Mouse (Mus musculus) hindbrain, embryonic 13.5 days (tissue): ENCODE measurements around the gene Ift172. TPM values are rescaled to one million over a fixed set of nuclear protein-coding genes. Genes with fewer than 3 reads are reported as not detected.

Source experiments
- ATAC-seq: fragments of 200-750 bp; cut with Nextera tagmentation; 2 replicates; pipeline ENCODE4 v1.8.0; 2017; ENCODE audit warnings: moderate TSS enrichment; ENCODE audit not compliant: low FRiP score
- H3K27ac ChIP-seq: fragments of 300-500 bp; sonication (generic); 2 replicates; pipeline ENCODE4 v1.5.1; 2015; ENCODE audit warnings: inconsistent platforms, mild to moderate bottlenecking, moderate library complexity
- H3K27me3 ChIP-seq: fragments of 300-500 bp; sonication (generic); 2 replicates; pipeline ENCODE4 v1.6.1; 2015; ENCODE audit warnings: mild to moderate bottlenecking, inconsistent platforms
- H3K36me3 ChIP-seq: fragments of 300-500 bp; sonication (generic); 2 replicates; pipeline ENCODE4 v1.6.1; 2015; ENCODE audit warnings: mild to moderate bottlenecking, inconsistent platforms
- H3K4me1 ChIP-seq: fragments of 300-500 bp; sonication (generic); replicated peaks from 2 replicates; pipeline ENCODE4 v1.6.1; 2015; ENCODE audit warnings: inconsistent platforms
- H3K4me2 ChIP-seq: fragments of 300-500 bp; sonication (generic); 2 replicates; pipeline ENCODE4 v1.6.1; 2015; ENCODE audit warnings: inconsistent platforms, mild to moderate bottlenecking, moderate library complexity
- H3K4me3 ChIP-seq: fragments of 300-500 bp; sonication (generic); 2 replicates; pipeline ENCODE4 v1.5.1; 2015; ENCODE audit warnings: mild to moderate bottlenecking, inconsistent platforms
- H3K9ac ChIP-seq: fragments of 300-500 bp; sonication (generic); 2 replicates; pipeline ENCODE4 v1.6.1; 2015; ENCODE audit warnings: mild to moderate bottlenecking, inconsistent platforms
- H3K9me3 ChIP-seq: fragments of 300-500 bp; sonication (generic); 2 replicates; pipeline ENCODE4 v1.6.1; 2016; ENCODE audit warnings: inconsistent platforms
- WGBS: fragments of 180-500 bp; shearing (Covaris S2); methylation state at CpG from one replicate; pipeline ENCODE4 v1.1.7; 2015; 5-methylcytosine and 5-hydroxymethylcytosine counted together
- polyA plus RNA-seq: library from polyadenylated mRNA; unstranded; fragments of >200 nt; fragmentation: Nextera tagmentation; extraction: Ambion mirVana; gene quantifications from 2 replicates; pipeline ENCODE4 v1.2.1, GENCODE M21; 2015

Ift172 gene
- polyA plus RNA-seq, 1 experiment from 2014 or later, result 34.6 TPM

GRCm38 (mm10) chr5:31254901-31255300 lies 36.0 kb downstream of the Ift172 start:
- 87% methylated on average over 8 of the region's 8 CpGs for WGBS
- no peak overlapping the region for H3K27ac ChIP-seq
- H3K36me3 ChIP-seq, result peaks cover 92% of the 10 kb centered on the region

GRCm38 (mm10) chr5:31254452-31254851 lies 36.5 kb downstream of the Ift172 start:
- 83% methylated on average over 7 of the region's 7 CpGs for WGBS
- Histone ChIP-seq H3K4me2 (no peak overlapping the region), H3K36me3 (peaks cover 92% of the 10 kb centered on the region), H3K9me3 (no peaks in the 10 kb centered on the region), H3K27ac (no peak overlapping the region), H3K4me3 (no peak overlapping the region), H3K27me3 (0 out of 2 replicates have a peak, but pooled peaks cover 9% of the 10 kb centered on the region), H3K9ac (no peak overlapping the region), H3K4me1 (peaks cover 8% of the 10 kb centered on the region)
- no peak for ATAC-seq

More at GRCm38 (mm10) chr5:31254901-31255300, 36.0 kb downstream of the Ift172 start:
- 0 out of 2 replicates have a peak, but pooled peaks cover 9% of the 10 kb centered on the region for H3K27me3 ChIP-seq
- no peak for ATAC-seq
- no peaks in the 10 kb centered on the region for H3K9me3 ChIP-seq
- H3K4me1 ChIP-seq, result peaks cover 8% of the 10 kb centered on the region
- H3K4me2 ChIP-seq, result no peak overlapping the region
- H3K4me3 ChIP-seq, result no peak overlapping the region
- no peak overlapping the region for H3K9ac ChIP-seq

DNA sequence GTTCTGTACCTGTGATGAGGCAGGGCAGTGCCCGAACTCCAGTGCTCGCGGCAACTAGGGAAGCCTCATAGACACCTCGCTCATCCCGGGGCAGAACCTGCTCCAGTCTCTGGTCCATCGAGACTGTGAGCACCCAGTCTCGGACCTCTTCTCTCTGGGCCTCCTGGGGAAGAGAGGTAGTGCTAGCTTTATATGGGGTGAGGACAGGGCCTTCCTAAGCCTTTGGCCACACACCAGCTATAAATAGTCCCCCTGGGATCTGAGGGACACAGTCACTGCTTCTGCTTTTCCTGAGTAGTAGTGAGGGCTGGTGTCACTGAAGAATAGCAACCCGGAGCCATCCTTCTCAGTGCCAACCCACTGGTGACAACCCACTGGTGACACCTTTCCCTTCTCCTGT lies 37.1 kb downstream of the Ift172 start:
- Histone ChIP-seq H3K36me3 (peaks cover 92% of the 10 kb centered on the region), H3K9me3 (no peaks in the 10 kb centered on the region)
- WGBS, result 94% methylated on average over 8 of the region's 8 CpGs

GRCm38 (mm10) chr5:31252795-31253545 lies 37.9 kb downstream of the Ift172 start:
- Histone ChIP-seq H3K4me3 (no peak overlapping the region), H3K4me1 (peaks cover 8% of the 10 kb centered on the region), H3K9me3 (no peaks in the 10 kb centered on the region), H3K36me3 (peaks cover 92% of the 10 kb centered on the region), H3K9ac (no peak overlapping the region), H3K4me2 (no peak overlapping the region), H3K27me3 (0 out of 2 replicates have a peak, but pooled peaks cover 9% of the 10 kb centered on the region), H3K27ac (no peak overlapping the region)
- 83% methylated on average over 16 of the region's 16 CpGs for WGBS
- no peak for ATAC-seq

More for the DNA sequence above, 37.1 kb downstream of the Ift172 start:
- H3K4me2 ChIP-seq, result no peak overlapping the region
- H3K27ac ChIP-seq, result no peak overlapping the region
- H3K4me3 ChIP-seq, result no peak overlapping the region
- H3K27me3 ChIP-seq, result 0 out of 2 replicates have a peak, but pooled peaks cover 9% of the 10 kb centered on the region
- H3K9ac ChIP-seq, result no peak overlapping the region
- ATAC-seq, result no peak
- peaks cover 8% of the 10 kb centered on the region for H3K4me1 ChIP-seq

DNA sequence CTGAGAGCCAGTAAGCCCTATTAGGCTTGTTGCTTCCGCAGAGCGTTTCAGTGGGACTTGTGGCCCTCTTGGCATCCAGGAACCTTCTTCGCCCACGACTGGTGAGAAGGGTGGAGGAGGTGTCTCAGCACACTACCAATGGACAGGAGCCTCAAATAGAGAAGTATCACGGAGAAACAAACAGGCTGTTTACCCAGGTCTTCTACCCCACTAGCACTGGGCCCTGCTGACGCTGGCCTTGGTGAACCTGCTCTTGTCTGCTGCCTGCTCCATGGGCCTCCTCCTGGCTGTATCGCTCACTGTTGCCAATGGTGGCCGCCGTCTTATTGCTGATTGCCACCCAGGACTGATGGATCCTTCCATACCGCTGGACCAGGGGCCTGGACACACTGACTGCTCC lies 38.8 kb downstream of the Ift172 start:
- H3K9me3 ChIP-seq, result no peaks in the 10 kb centered on the region
- H3K36me3 ChIP-seq, result peaks cover 92% of the 10 kb centered on the region
- WGBS, result 58% methylated on average over 10 of the region's 10 CpGs
- H3K27ac ChIP-seq, result no peak overlapping the region
- peaks cover 8% of the 10 kb centered on the region for H3K4me1 ChIP-seq
- ATAC-seq, result no peak
- H3K4me2 ChIP-seq, result peak overlapping the region; percentile 30; the same call in 1 of the 2 replicates
- H3K4me3 ChIP-seq, result no peak overlapping the region
- no peak overlapping the region for H3K9ac ChIP-seq
- 0 out of 2 replicates have a peak, but pooled peaks cover 9% of the 10 kb centered on the region for H3K27me3 ChIP-seq

DNA sequence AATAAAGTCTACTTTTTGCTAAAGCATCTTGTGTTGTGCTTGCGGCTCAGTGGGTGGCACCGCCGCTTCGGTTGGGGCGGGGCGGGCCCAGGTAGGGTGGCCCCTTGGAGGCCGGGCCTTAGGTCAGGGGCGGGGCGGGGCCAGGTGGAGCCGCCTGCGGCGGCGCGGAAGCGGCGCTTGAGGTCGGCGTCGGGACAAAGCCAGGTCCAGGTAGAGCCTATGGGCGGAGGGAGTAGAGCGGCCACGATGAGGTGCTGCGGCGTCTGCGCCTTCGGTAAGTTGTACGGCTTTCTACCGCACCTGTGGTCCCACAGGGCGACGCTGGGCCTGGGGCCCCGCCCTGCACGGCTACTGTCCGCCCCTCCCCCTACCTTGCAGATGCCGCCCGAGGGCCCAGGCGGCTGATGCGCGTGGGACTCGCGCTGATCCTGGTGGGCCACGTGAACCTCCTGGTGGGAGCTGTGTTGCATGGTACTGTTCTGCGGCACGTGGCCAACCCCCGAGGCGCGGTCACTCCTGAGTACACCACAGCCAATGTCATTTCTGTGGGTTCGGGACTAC lies 39.3 kb downstream of the Ift172 start, which contains the start of gene Krtcap3:
Krtcap3 (plus strand) TSS at position 151 of the 561 bp plus-strand sequence.
- Histone ChIP-seq H3K27ac (no peak within 1 kb of the TSS), H3K9me3 (no peaks in the 10 kb centered on the region), H3K4me2 (peak within 1 kb of the TSS; percentile 30), H3K4me3 (0 out of 2 replicates have a peak within 1 kb of the TSS, but pooled peaks have one; percentile 3), H3K36me3 (peaks cover 94% of the 10 kb centered on the region), H3K9ac (peak within 1 kb of the TSS; percentile 46; the same call in 1 of the 2 replicates), H3K4me1 (peaks cover 8% of the 10 kb centered on the region), H3K27me3 (0 out of 2 replicates have a peak, but pooled peaks cover 9% of the 10 kb centered on the region)
- peak; percentile 71 for ATAC-seq
- 21% methylated on average over 45 of the region's 47 CpGs for WGBS

GRCm38 (mm10) chr5:31250716-31251115 lies 40.2 kb downstream of the Ift172 start:
- H3K36me3 ChIP-seq, result peaks cover 97% of the 10 kb centered on the region
- H3K4me1 ChIP-seq, result peaks cover 8% of the 10 kb centered on the region
- no peak overlapping the region for H3K27ac ChIP-seq
- 77% methylated on average over 4 of the region's 4 CpGs for WGBS
- no peak overlapping the region for H3K4me2 ChIP-seq
- 0 out of 2 replicates have a peak, but pooled peaks cover 9% of the 10 kb centered on the region for H3K27me3 ChIP-seq
- H3K4me3 ChIP-seq, result no peak overlapping the region
- ATAC-seq, result peak; percentile 41; the same call in 1 of the 2 replicates
- H3K9ac ChIP-seq, result 0 out of 2 replicates have a peak overlapping the region, but pooled peaks have one; percentile 46
- H3K9me3 ChIP-seq, result no peaks in the 10 kb centered on the region

- H3K9me3 ChIP-seq, result peaks cover 2% of the 10 kb centered on the region; the same call in 1 of the 2 replicates
- peak overlapping the region; percentile 96; the same call in 1 of the 2 replicates for H3K27ac ChIP-seq
- H3K36me3 ChIP-seq, result peaks cover 35% of the 10 kb centered on the region
- peak overlapping the region; percentile 76 for H3K4me3 ChIP-seq
- ATAC-seq, result no peak
- 25% methylated on average over 10 of the region's 10 CpGs for WGBS
- peak overlapping the region; percentile 89 for H3K9ac ChIP-seq
- H3K4me1 ChIP-seq, result peaks cover 12% of the 10 kb centered on the region
- H3K4me2 ChIP-seq, result peak overlapping the region; percentile 89
- H3K27me3 ChIP-seq, result no peaks in the 10 kb centered on the region
These were observed 48.7 kb downstream of the Ift172 start for GRCm38 (mm10) chr5:31242191-31242590.

GRCm38 (mm10) chr5:31241522-31242034 lies 49.3 kb downstream of the Ift172 start:
- Histone ChIP-seq H3K9me3 (peaks cover 7% of the 10 kb centered on the region), H3K36me3 (peaks cover 29% of the 10 kb centered on the region), H3K9ac (peak overlapping the region; percentile 89), H3K4me2 (peak overlapping the region; percentile 89), H3K4me3 (peak overlapping the region; percentile 76), H3K27ac (peak overlapping the region; percentile 96), H3K4me1 (peaks cover 12% of the 10 kb centered on the region), H3K27me3 (no peaks in the 10 kb centered on the region)
- under 1% methylated on average over 13 of the region's 13 CpGs for WGBS
- ATAC-seq, result no peak; the same call in 1 of the 2 replicates

- Histone ChIP-seq H3K27me3 (no peaks in the 10 kb centered on the region), H3K9me3 (peaks cover 14% of the 10 kb centered on the region), H3K4me3 (peak within 1 kb of the TSS; percentile 76), H3K4me2 (peak within 1 kb of the TSS; percentile 89), H3K36me3 (peaks cover 22% of the 10 kb centered on the region), H3K27ac (peak within 1 kb of the TSS; percentile 96), H3K9ac (peak within 1 kb of the TSS; percentile 89), H3K4me1 (peaks cover 12% of the 10 kb centered on the region)
- under 1% methylated on average over 89 of the region's 103 CpGs for WGBS
- ATAC-seq, result peak; percentile 99
These were observed 50.0 kb downstream of the Ift172 start, which contains the start of the genes Nrbp1 and Gm9970 for GRCm38 (mm10) chr5:31240637-31241521. Gene Nrbp1, plus strand, starts transcription at chr5:31240864. Gene Gm9970, minus strand, starts transcription at chr5:31241232.

GRCm38 (mm10) chr5:31226641-31227040 lies 64.3 kb downstream of the Ift172 start:
- Histone ChIP-seq H3K36me3 (no peaks in the 10 kb centered on the region), H3K9me3 (no peaks in the 10 kb centered on the region), H3K4me2 (no peak overlapping the region), H3K9ac (no peak overlapping the region), H3K4me1 (peaks cover 6% of the 10 kb centered on the region), H3K27me3 (no peaks in the 10 kb centered on the region), H3K4me3 (no peak overlapping the region), H3K27ac (no peak overlapping the region)
- 92% methylated on average over 1 of the region's 1 CpGs for WGBS
- no peak for ATAC-seq
